Mouse (Mus musculus): ENCODE measurements at regions not wholly inside any gene's neighbourhood (a gene's known extent, or its start where the extent isn't known, plus 50 kb on each side); places are given as distances from the start of the nearest gene placed in this dataset.
"Not testable (repeated sequence)": the region's sequence is repeated elsewhere in the genome, so short reads cannot be mapped to it uniquely, and the experiment has no call there.

- H3K4me1 ChIP-seq = peaks cover 6% of the 10 kb centered on the region; the same call in 1 of the 2 replicates
- no peak overlapping the region for H3K4me3 ChIP-seq
- DNase-seq (ENCODE audit: low spot score) = no peak
- no peaks in the 10 kb centered on the region for H3K27me3 ChIP-seq (replicated peaks; ENCODE audit: low read depth, poor library complexity, severe bottlenecking)
- H3K9me3 ChIP-seq = no peaks in the 10 kb centered on the region
- WGBS = 91% methylated on average over 7 of the region's 7 CpGs
- no peak overlapping the region for H3K27ac ChIP-seq (replicated peaks)
- no peaks in the 10 kb centered on the region for H3K36me3 ChIP-seq (replicated peaks)
These were observed 93.4 kb upstream of the Shb start for GRCm38 (mm10) chr4:45625633-45626032.

- WGBS = 89% methylated on average over 5 of the region's 5 CpGs
- H3K4me1 ChIP-seq = peaks cover 8% of the 10 kb centered on the region
- no peaks in the 10 kb centered on the region for H3K9me3 ChIP-seq
- no peaks in the 10 kb centered on the region for H3K36me3 ChIP-seq (replicated peaks)
- DNase-seq (ENCODE audit: low spot score) = no peak
- H3K27ac ChIP-seq (replicated peaks) = no peak overlapping the region
- peaks cover 5% of the 10 kb centered on the region; the same call in 1 of the 2 replicates for H3K27me3 ChIP-seq (replicated peaks; ENCODE audit: low read depth, poor library complexity, severe bottlenecking)
- H3K4me3 ChIP-seq = no peak overlapping the region
These were observed 89.7 kb upstream of the Shb start for GRCm38 (mm10) chr4:45622017-45622416.

- Histone ChIP-seq H3K27ac (replicated peaks) (peak overlapping the region; percentile 59), H3K4me3 (no peak overlapping the region), H3K27me3 (replicated peaks; ENCODE audit: low read depth, poor library complexity, severe bottlenecking) (peaks cover 5% of the 10 kb centered on the region; the same call in 1 of the 2 replicates), H3K4me1 (peaks cover 12% of the 10 kb centered on the region), H3K9me3 (no peaks in the 10 kb centered on the region), H3K36me3 (replicated peaks) (no peaks in the 10 kb centered on the region)
- WGBS = 24% methylated on average over 3 of the region's 3 CpGs
- no peak for DNase-seq (ENCODE audit: low spot score)
These were observed 84.9 kb upstream of the Shb start for GRCm38 (mm10) chr4:45617126-45617525.

- H3K9me3 ChIP-seq; H3K27ac ChIP-seq (replicated peaks); DNase-seq (ENCODE audit: low spot score); H3K36me3 ChIP-seq (replicated peaks); H3K4me3 ChIP-seq; H3K27me3 ChIP-seq (replicated peaks; ENCODE audit: low read depth, poor library complexity, severe bottlenecking): not testable (repeated sequence)
- WGBS = 79% methylated on average over 3 of the region's 3 CpGs
- H3K4me1 ChIP-seq = peaks cover 12% of the 10 kb centered on the region
These were observed 81.2 kb upstream of the Shb start for GRCm38 (mm10) chr4:45613498-45613897.

- Histone ChIP-seq H3K4me3 (no peak overlapping the region), H3K27me3 (replicated peaks; ENCODE audit: low read depth, poor library complexity, severe bottlenecking) (peaks cover 2% of the 10 kb centered on the region; the same call in 1 of the 2 replicates), H3K9me3 (no peaks in the 10 kb centered on the region), H3K36me3 (replicated peaks) (no peaks in the 10 kb centered on the region), H3K4me1 (peaks cover 9% of the 10 kb centered on the region), H3K27ac (replicated peaks) (no peak overlapping the region)
- 55% methylated on average over 5 of the region's 5 CpGs for WGBS
- peak; percentile 47 for DNase-seq (ENCODE audit: low spot score)
These were observed 79.9 kb upstream of the Shb start for GRCm38 (mm10) chr4:45612132-45612531.

GRCm38 (mm10) chr4:45610937-45611336 lies 78.7 kb upstream of the Shb start:
- DNase-seq (ENCODE audit: low spot score) = no peak
- 93% methylated on average over 5 of the region's 5 CpGs for WGBS
- Histone ChIP-seq H3K4me3 (no peak overlapping the region), H3K27ac (replicated peaks) (no peak overlapping the region), H3K9me3 (no peaks in the 10 kb centered on the region), H3K27me3 (replicated peaks; ENCODE audit: low read depth, poor library complexity, severe bottlenecking) (no peaks in the 10 kb centered on the region; the same call in 1 of the 2 replicates), H3K36me3 (replicated peaks) (no peaks in the 10 kb centered on the region), H3K4me1 (peaks cover 3% of the 10 kb centered on the region; the same call in 1 of the 2 replicates)

- Histone ChIP-seq H3K27ac (replicated peaks) (no peak overlapping the region), H3K36me3 (replicated peaks) (no peaks in the 10 kb centered on the region), H3K4me1 (peaks cover 3% of the 10 kb centered on the region; the same call in 1 of the 2 replicates), H3K9me3 (no peaks in the 10 kb centered on the region), H3K27me3 (replicated peaks; ENCODE audit: low read depth, poor library complexity, severe bottlenecking) (peaks cover 5% of the 10 kb centered on the region; the same call in 1 of the 2 replicates), H3K4me3 (no peak overlapping the region)
- no peak for DNase-seq (ENCODE audit: low spot score)
- 74% methylated on average over 7 of the region's 7 CpGs for WGBS
These were observed 74.3 kb upstream of the Shb start for GRCm38 (mm10) chr4:45606578-45606977.

- Histone ChIP-seq H3K4me1 (peaks cover 4% of the 10 kb centered on the region; the same call in 1 of the 2 replicates), H3K27me3 (replicated peaks; ENCODE audit: low read depth, poor library complexity, severe bottlenecking) (peaks cover 5% of the 10 kb centered on the region; the same call in 1 of the 2 replicates), H3K9me3 (no peaks in the 10 kb centered on the region), H3K36me3 (replicated peaks) (no peaks in the 10 kb centered on the region), H3K4me3 (no peak overlapping the region), H3K27ac (replicated peaks) (no peak overlapping the region)
- no peak for DNase-seq (ENCODE audit: low spot score)
- 88% methylated on average over 4 of the region's 4 CpGs for WGBS
These were observed 73.4 kb upstream of the Shb start for GRCm38 (mm10) chr4:45605681-45606080.

GRCm38 (mm10) chr4:45604271-45604800 lies 72.1 kb upstream of the Shb start:
- no peak for DNase-seq (ENCODE audit: low spot score)
- Histone ChIP-seq H3K4me3 (no peak overlapping the region), H3K9me3 (no peaks in the 10 kb centered on the region), H3K36me3 (replicated peaks) (no peaks in the 10 kb centered on the region), H3K27me3 (replicated peaks; ENCODE audit: low read depth, poor library complexity, severe bottlenecking) (peaks cover 5% of the 10 kb centered on the region; the same call in 1 of the 2 replicates), H3K27ac (replicated peaks) (no peak overlapping the region), H3K4me1 (peaks cover 8% of the 10 kb centered on the region)
- WGBS = 68% methylated on average over 5 of the region's 5 CpGs

GRCm38 (mm10) chr4:45600520-45600919 lies 68.2 kb upstream of the Shb start:
- Histone ChIP-seq H3K4me3 (no peak overlapping the region), H3K27me3 (replicated peaks; ENCODE audit: low read depth, poor library complexity, severe bottlenecking) (peaks cover 5% of the 10 kb centered on the region; the same call in 1 of the 2 replicates), H3K9me3 (no peaks in the 10 kb centered on the region), H3K36me3 (replicated peaks) (no peaks in the 10 kb centered on the region), H3K4me1 (peaks cover 5% of the 10 kb centered on the region), H3K27ac (replicated peaks) (0 out of 2 replicates have a peak overlapping the region, but pooled peaks have one; percentile 24)
- 48% methylated on average over 9 of the region's 9 CpGs for WGBS
- peak; percentile 49 for DNase-seq (ENCODE audit: low spot score)

GRCm38 (mm10) chr4:45593435-45593991 lies 61.2 kb upstream of the Shb start:
- DNase-seq (ENCODE audit: low spot score) = no peak
- Histone ChIP-seq H3K4me1 (peaks cover 23% of the 10 kb centered on the region), H3K4me3 (no peak overlapping the region), H3K36me3 (replicated peaks) (no peaks in the 10 kb centered on the region), H3K9me3 (no peaks in the 10 kb centered on the region), H3K27ac (replicated peaks) (no peak overlapping the region), H3K27me3 (replicated peaks; ENCODE audit: low read depth, poor library complexity, severe bottlenecking) (peaks cover 43% of the 10 kb centered on the region)
- WGBS = 88% methylated on average over 3 of the region's 3 CpGs

GRCm38 (mm10) chr4:45592766-45593165 lies 60.5 kb upstream of the Shb start:
- WGBS = 67% methylated on average over 2 of the region's 2 CpGs
- H3K4me1 ChIP-seq = peaks cover 23% of the 10 kb centered on the region
- H3K9me3 ChIP-seq = no peaks in the 10 kb centered on the region
- H3K27ac ChIP-seq (replicated peaks) = no peak overlapping the region
- no peak for DNase-seq (ENCODE audit: low spot score)
- H3K36me3 ChIP-seq (replicated peaks) = no peaks in the 10 kb centered on the region
- no peak overlapping the region for H3K4me3 ChIP-seq
- peaks cover 51% of the 10 kb centered on the region for H3K27me3 ChIP-seq (replicated peaks; ENCODE audit: low read depth, poor library complexity, severe bottlenecking)

Measured in embryonic facial prominence, embryonic 10.5 days (tissue).